Mouse (Mus musculus) skeletal muscle tissue, adult 2 months (tissue): ENCODE data around the gene Rab9b.
A peak's percentile ranks its signal among the peaks of the same experiment; 100 is the strongest.

Experiments
- DNase-seq: peaks from one replicate; pipeline ENCODE4 v3.0.0-alpha.2; 2012; ENCODE audit warnings: low read depth, low spot score

Rab9b gene

DNA sequence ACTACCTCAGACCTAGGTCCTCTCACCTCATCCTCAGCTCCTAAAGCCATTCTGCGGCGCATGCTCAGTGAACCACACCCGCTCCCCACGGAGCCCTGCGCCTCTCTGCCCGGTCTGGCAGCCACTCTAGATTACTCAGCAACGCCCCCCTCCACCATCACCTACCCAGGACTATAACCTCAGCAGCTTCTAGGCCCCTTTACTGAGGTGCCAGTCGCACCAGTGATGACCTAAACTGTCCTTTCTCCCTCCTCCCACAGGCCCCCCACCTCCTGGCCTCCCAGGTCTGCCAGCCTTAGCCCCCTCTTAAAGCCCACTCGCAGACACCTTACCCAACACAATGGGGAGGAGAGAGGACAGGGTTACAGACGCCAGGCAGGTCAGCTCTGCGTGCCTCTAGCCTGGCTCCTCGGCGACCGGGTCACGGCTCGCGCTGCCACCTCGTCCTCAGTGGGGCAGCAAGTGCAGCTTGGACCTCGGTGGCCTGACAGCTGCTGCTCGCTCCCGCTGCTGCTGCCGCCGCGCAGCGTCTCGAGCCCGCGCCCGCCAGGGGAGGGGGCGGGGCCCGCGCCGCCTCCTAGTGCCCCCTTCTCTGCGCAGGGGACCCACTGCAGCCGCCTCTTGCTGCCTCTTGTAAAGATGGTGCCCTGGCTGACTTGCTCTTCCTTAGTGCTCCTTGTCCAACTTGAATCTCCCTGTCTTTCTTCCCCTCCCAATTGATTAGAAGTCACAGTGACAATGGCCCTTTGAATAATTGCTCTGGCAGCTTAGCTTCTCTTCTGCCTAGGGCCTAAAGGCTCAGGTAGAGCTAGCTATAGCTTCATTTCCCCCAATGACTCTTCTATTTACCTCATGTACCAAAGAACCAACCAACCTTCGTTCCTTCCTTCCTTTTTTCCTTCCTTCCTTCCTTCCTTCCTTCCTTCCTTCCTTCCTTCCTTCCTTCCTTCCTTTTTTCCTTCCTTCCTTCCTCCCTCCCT is at the start of gene Rab9b:
Rab9b (minus strand) TSS at position 695 of the 980 bp plus-strand sequence.
- no peak for DNase-seq

- no peak for DNase-seq
These were observed 35.8 kb upstream of the Rab9b start for GRCm38 (mm10) chrX:136904369-136904768.

GRCm38 (mm10) chrX:136895757-136896156 is 27.2 kb upstream of the Rab9b start:
- DNase-seq: no peak

GRCm38 (mm10) chrX:136850300-136850699 is 18.3 kb downstream of the Rab9b start:
- no peak for DNase-seq

- DNase-seq: no peak
These were observed 39.9 kb downstream of the Rab9b start for GRCm38 (mm10) chrX:136828610-136829009.

- no peak for DNase-seq
These were observed 43.5 kb downstream of the Rab9b start for GRCm38 (mm10) chrX:136825016-136825415.

GRCm38 (mm10) chrX:136822371-136822770 is 46.2 kb downstream of the Rab9b start, which contains the start of gene Plp1:
Gene Plp1, plus strand, starts transcription at chrX:136822671.
- DNase-seq: no peak

- peak; percentile 39 for DNase-seq
These were observed 48.3 kb downstream of the Rab9b start for GRCm38 (mm10) chrX:136820250-136820649.

DNA sequence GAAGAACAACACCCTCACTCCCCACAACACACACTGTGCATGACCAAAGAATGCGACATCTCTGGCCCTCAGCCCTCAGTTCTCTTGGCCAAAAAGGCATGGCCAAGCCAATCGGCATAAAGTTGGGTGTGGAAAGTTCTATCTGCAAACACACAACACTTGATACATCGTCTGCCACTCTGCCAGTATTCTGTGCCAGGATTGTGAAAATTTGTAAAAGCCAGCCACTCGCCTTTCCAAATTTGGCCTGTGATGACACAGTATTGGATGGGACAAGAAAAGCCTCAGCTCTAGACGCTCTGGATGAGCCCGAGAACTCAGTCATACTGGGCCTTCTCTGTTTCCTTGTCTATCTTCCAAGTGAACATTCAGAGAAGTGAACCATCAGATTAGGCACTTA is 48.8 kb downstream of the Rab9b start:
- peak; percentile 19 for DNase-seq
